Mouse (Mus musculus) liver, postnatal 0 days (tissue): Measurements from ENCODE around the gene Cpm. TPM values are rescaled to one million over a fixed set of nuclear protein-coding genes. Genes with fewer than 3 reads are reported as not detected.

Experiments
- ATAC-seq: fragments of 200-750 bp; cut with Nextera tagmentation; 2 replicates; pipeline ENCODE4 v1.8.0; 2017; ENCODE audit warnings: mild to moderate bottlenecking, moderate library complexity
- DNase-seq: peaks from one replicate; pipeline ENCODE4 v3.0.0-alpha.2; 2016
- H3K27ac ChIP-seq: fragments of 300-500 bp; sonication (generic); 2 replicates; pipeline ENCODE4 v1.5.1; 2014; ENCODE audit warnings: antibody characterized with exemption, moderate library complexity, mild to moderate bottlenecking, low read depth
- H3K27me3 ChIP-seq: fragments of 300-500 bp; sonication (generic); 2 replicates; pipeline ENCODE4 v1.6.1; 2014; ENCODE audit warnings: low read length, control low read depth, mixed read lengths; ENCODE audit not compliant: insufficient read depth
- H3K36me3 ChIP-seq: fragments of 300-500 bp; sonication (generic); replicated peaks from 2 replicates; pipeline ENCODE4 v1.6.1; 2014; ENCODE audit warnings: mild to moderate bottlenecking, control low read depth, low read length, moderate library complexity, mixed read lengths; ENCODE audit not compliant: insufficient read depth
- H3K4me1 ChIP-seq: fragments of 300-500 bp; sonication (generic); 2 replicates; pipeline ENCODE4 v1.6.1; 2014; ENCODE audit warnings: antibody characterized with exemption, mild to moderate bottlenecking, control low read depth; ENCODE audit not compliant: insufficient read depth
- H3K4me2 ChIP-seq: fragments of 300-500 bp; sonication (generic); 2 replicates; pipeline ENCODE4 v1.6.1; 2014; ENCODE audit warnings: low read depth, mild to moderate bottlenecking, low read length, moderate library complexity, mixed read lengths
- H3K4me3 ChIP-seq: fragments of 300-500 bp; sonication (generic); 2 replicates; pipeline ENCODE4 v1.5.1; 2014; ENCODE audit warnings: low read depth, low read length
- H3K9ac ChIP-seq: fragments of 300-500 bp; sonication (generic); replicated peaks from 2 replicates; pipeline ENCODE4 v1.6.1; 2014; ENCODE audit warnings: mild to moderate bottlenecking, moderate library complexity
- H3K9me3 ChIP-seq: fragments of 300-500 bp; sonication (generic); 2 replicates; pipeline ENCODE4 v1.6.1; 2016; ENCODE audit warnings: mild to moderate bottlenecking, control low read depth, low read length, mixed read lengths
- CTCF ChIP-seq: sonication (generic); IDR thresholded peaks from 2 replicates; pipeline ENCODE4 v1.5.1; 2016; ENCODE audit warnings: antibody characterized with exemption, low read depth
- EP300 ChIP-seq: IDR thresholded peaks from 2 replicates; pipeline ENCODE4 v1.6.1; 2016; ENCODE audit warnings: antibody characterized with exemption, low read depth, mild to moderate bottlenecking
- WGBS: fragments of 180-500 bp; shearing (Covaris S2); extraction: QIAGEN DNeasy Blood & Tissue Kit; methylation state at CpG from one replicate; pipeline ENCODE4 v1.1.7; 2014; ENCODE audit not compliant: insufficient replicate concordance; 5-methylcytosine and 5-hydroxymethylcytosine counted together
- polyA plus RNA-seq: library from polyadenylated mRNA; unstranded; fragments of >200 nt; fragmentation: Nextera tagmentation; extraction: Ambion mirVana; gene quantifications from 2 replicates; pipeline ENCODE4 v1.2.1, GENCODE M21; 2015

The Cpm gene
- polyA plus RNA-seq, 1 experiment from 2014 or later, result 7.0 TPM

DNA sequence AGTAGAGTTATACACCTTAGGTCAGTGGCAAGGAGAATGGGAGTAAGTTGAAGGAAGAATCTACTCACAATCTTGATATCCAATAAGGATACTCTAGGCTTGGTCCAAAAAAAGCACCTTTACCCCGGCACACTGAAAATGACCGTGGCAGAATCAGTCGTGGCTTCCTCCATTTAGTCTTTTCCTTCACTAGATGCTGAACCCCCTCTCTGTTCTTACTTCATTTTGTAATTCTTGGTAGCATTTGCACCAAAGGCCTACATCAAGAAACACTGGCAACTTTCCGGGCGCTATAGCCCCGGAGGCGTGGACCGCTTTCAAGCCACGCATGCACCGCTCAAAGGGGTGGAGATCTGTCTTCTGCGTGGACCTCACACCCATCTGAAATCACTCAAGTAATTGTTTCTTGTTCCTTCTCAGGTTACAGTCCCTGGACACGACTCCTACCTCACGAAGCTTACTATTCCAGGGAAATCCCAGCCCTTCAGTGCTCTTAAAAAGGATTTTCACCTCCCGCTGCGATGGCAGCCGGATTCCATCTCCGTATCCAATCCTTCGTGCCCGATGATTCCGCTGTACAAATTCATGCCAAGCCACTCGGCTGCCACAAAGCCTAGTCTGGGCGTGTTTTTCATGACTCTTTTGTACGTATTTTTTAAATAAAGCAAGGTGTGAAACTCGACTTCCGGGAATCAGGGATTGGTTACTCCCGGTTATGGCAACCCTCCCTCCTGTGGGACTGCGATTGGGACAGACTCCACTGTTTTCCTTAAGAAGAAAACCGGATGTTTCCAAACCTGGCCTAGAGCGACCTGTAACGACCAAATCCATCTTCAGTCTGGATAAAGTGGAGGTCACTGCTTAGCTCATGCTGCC lies 53.8 kb downstream of the Cpm start:
- Histone ChIP-seq H3K27ac (no peak overlapping the region), H3K36me3 (no peaks in the 10 kb centered on the region; the same call in none of the 2 replicates), H3K27me3 (no peaks in the 10 kb centered on the region), H3K9me3 (no peaks in the 10 kb centered on the region), H3K9ac (no peak overlapping the region), H3K4me2 (no peak overlapping the region), H3K4me3 (no peak overlapping the region), H3K4me1 (no peaks in the 10 kb centered on the region)
- WGBS, result 86% methylated on average over 30 of the region's 30 CpGs
- DNase-seq, result no peak
- TF ChIP-seq CTCF, result no peak
- ATAC-seq, result no peak

DNA sequence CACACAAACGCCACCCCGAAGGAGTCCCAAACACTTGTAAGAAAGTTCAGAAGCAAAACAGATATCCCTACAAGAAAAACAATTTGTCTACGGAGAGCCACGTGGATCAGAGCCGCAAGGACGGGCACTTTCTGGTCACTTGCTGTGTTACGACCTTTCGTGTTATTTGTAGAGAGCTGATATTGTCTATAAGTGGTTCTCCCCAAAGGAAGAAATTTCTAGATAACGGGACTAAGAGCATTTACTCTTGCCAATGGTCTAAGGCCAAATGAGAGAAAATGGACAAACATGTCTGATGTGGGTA lies 54.4 kb downstream of the Cpm start:
- H3K4me2 ChIP-seq, result no peak overlapping the region
- ATAC-seq (no peak), DNase-seq (no peak)
- no peaks in the 10 kb centered on the region for H3K27me3 ChIP-seq
- TF ChIP-seq CTCF (no peak), EP300 (no peak)
- H3K9ac ChIP-seq, result no peak overlapping the region
- H3K9me3 ChIP-seq, result no peaks in the 10 kb centered on the region
- peaks cover 5% of the 10 kb centered on the region for H3K36me3 ChIP-seq
- H3K4me1 ChIP-seq, result no peaks in the 10 kb centered on the region
- no peak overlapping the region for H3K4me3 ChIP-seq
- H3K27ac ChIP-seq, result no peak overlapping the region
- 84% methylated on average over 9 of the region's 9 CpGs for WGBS

DNA sequence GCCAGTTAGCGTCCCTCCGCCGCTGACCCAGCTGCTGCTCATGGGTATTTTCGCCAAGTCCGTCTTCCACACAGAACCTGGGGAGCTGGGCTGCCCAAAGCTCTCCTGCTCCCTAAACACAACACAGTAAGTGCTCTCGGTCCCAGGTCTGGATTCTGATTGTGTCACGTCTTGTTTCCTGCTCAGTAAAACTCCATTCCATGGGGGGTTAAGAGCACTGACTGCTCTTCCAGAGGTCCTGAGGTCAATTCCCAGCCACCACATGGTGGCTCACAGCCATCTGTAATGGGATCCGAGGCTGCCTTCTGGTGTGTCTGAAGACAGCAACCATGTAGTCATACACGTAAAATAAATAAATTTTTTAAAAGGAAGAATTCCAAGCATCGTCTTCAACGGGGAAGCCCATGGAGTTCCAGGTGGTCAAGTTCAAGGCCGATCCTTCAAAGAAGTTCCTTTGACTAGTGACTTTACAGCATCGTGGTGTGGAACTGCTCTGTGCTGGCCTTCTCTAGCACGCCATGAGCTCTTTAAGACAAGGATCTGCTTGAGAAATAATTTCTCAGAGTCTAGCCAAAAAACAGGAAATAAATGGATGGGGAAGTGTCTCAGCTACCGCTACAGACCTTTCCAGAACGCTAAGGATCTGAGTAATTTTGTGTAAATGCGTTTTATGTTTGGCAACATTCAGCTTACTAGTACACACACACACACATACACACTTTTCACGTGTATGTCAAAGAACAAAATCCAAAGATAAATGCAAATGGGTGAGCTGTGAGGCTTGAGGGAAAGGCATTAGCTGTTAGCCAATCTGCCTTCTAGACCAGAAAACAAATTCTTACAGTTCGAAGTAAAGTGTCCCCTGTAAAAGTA lies 55.2 kb downstream of the Cpm start:
- no peak for ATAC-seq
- Histone ChIP-seq H3K9me3 (no peaks in the 10 kb centered on the region), H3K27ac (no peak overlapping the region), H3K4me2 (no peak overlapping the region), H3K4me1 (no peaks in the 10 kb centered on the region), H3K9ac (no peak overlapping the region), H3K4me3 (no peak overlapping the region), H3K27me3 (no peaks in the 10 kb centered on the region), H3K36me3 (peaks cover 14% of the 10 kb centered on the region)
- TF ChIP-seq CTCF (no peak), EP300 (no peak)
- WGBS, result 66% methylated on average over 19 of the region's 19 CpGs
- DNase-seq, result no peak

- no peaks in the 10 kb centered on the region for H3K4me1 ChIP-seq
- no peaks in the 10 kb centered on the region for H3K27me3 ChIP-seq
- 75% methylated on average over 15 of the region's 15 CpGs for WGBS
- H3K9me3 ChIP-seq, result no peaks in the 10 kb centered on the region
- no peak overlapping the region for H3K27ac ChIP-seq
- DNase-seq (no peak), ATAC-seq (no peak)
- no peak overlapping the region for H3K9ac ChIP-seq
- TF ChIP-seq CTCF, result no peak
- no peak for TF ChIP-seq EP300
- no peak overlapping the region for H3K4me2 ChIP-seq
- H3K36me3 ChIP-seq, result peaks cover 20% of the 10 kb centered on the region
- no peak overlapping the region for H3K4me3 ChIP-seq
Observed at GRCm38 (mm10) chr10:117685171-117685848, 56.0 kb downstream of the Cpm start.

DNA sequence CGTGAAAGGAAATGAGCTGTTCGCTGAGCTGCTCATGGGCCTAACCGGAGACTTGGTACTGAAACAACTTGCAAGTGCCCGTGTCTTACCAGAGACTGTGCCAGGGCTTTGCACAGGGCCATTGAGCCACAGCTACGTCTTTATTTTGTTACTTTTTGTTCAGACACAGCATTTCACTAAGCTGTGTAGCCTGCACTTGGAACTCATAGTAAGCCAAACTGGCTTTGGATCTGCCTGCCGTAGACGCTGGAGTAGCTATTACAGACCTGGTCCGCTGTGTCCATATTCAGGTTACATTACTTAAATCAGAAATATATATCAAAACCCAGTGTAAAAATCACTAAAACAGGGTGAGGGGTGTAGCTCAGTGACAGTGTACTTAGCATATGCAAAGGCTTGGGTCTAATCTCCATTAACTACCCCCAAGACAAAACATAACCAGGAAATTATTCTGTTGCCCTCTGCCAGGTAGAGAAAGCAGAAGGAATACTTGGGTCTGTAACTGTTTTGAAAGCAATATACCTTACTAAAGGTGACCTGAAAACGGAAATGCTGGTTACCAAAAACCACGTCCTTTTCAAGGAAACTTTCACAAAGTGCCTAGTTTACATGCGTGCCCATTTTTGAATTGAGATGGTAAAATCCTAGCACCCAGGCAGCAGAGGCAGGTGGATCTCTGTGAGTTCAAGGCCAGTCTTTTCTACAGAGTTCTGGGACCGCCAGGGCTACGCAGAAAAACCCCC lies 56.7 kb downstream of the Cpm start:
- H3K4me2 ChIP-seq, result no peak overlapping the region
- H3K27ac ChIP-seq, result no peak overlapping the region
- H3K9ac ChIP-seq, result no peak overlapping the region
- H3K9me3 ChIP-seq, result no peaks in the 10 kb centered on the region
- peaks cover 27% of the 10 kb centered on the region for H3K36me3 ChIP-seq
- 83% methylated on average over 13 of the region's 13 CpGs for WGBS
- TF ChIP-seq CTCF, result no peak
- TF ChIP-seq EP300, result no peak
- no peaks in the 10 kb centered on the region for H3K27me3 ChIP-seq
- H3K4me3 ChIP-seq, result no peak overlapping the region
- no peak for DNase-seq
- H3K4me1 ChIP-seq, result no peaks in the 10 kb centered on the region
- no peak for ATAC-seq
